In the genomic region with DNA sequence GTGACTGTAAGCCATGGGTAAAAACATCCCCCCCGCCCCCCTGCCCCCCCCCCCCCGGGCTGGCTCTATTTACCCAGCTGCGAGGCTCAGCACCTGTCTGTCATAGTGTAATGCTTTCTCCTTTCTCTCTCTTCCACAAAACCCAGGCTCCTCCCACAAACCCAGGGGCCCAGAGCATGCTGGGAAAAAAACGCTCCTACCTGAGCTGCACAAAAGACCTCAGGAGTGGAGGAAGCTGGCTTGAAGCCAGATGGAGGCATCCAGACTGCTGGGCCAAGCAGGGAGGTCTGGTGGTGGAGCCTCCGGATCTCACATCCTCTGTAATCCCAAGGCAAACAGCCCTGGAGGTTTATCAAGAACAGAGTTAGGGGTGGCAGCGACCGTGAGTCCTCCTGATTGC, we compare ENCODE assay signal across 26 mouse cellular contexts.
DNase-seq lines count a peak whose midpoint lies in the region; ATAC-seq and TF ChIP-seq lines count a peak whose summit lies in the region.
"Had no signal": no experiment of that assay in that cellular context is flagged by ENCODE, and none has a peak within 500 bp of the region (broad histone marks: within the 10 kb centered on the region; RNA-seq: fewer than 3 reads in every experiment).

No protein-coding gene starts in this region.

- H3K4me3 ChIP-seq in lung, embryonic 14.5 days (ENCODE audit: low read depth, low read length) = no peak overlapping the region
- no peak overlapping the region for H3K4me3 ChIP-seq in embryonic facial prominence, embryonic 10.5 days
- no peak overlapping the region for H3K4me3 ChIP-seq in intestine, postnatal 0 days (ENCODE audit: low read depth, low read length)
- H3K4me3 ChIP-seq: erythroblast, embryonic 14.5 days; forebrain, embryonic 13.5 days; heart, embryonic 15.5 days; hindbrain, embryonic 15.5 days; left cerebral cortex, adult 2 months; liver, embryonic 12.5 days had no signal

- no peaks in the 10 kb centered on the region for H3K27me3 ChIP-seq in lung, embryonic 14.5 days (ENCODE audit: insufficient read depth, low read length)
- peaks cover 4% of the 10 kb centered on the region; the same call in 1 of the 2 replicates for H3K27me3 ChIP-seq in embryonic facial prominence, embryonic 10.5 days (replicated peaks; ENCODE audit: low read depth, poor library complexity, severe bottlenecking)
- no peaks in the 10 kb centered on the region for H3K27me3 ChIP-seq in intestine, postnatal 0 days (replicated peaks; ENCODE audit: control insufficient read depth, insufficient read depth, low read length)
- H3K27me3 ChIP-seq: forebrain, embryonic 13.5 days; heart, embryonic 15.5 days; hindbrain, embryonic 15.5 days; liver, embryonic 12.5 days had no signal

- no peak overlapping the region for H3K4me2 ChIP-seq in lung, embryonic 14.5 days
- H3K4me2 ChIP-seq in intestine, postnatal 0 days (replicated peaks; ENCODE audit: low read depth) = peak overlapping the region; percentile 13; the same call in 1 of the 2 replicates
- H3K4me2 ChIP-seq: forebrain, embryonic 13.5 days; heart, embryonic 15.5 days; hindbrain, embryonic 15.5 days; liver, embryonic 12.5 days had no signal

- H3K9me3 ChIP-seq in lung, embryonic 14.5 days (ENCODE audit: low read depth, low read length) = no peaks in the 10 kb centered on the region
- H3K9me3 ChIP-seq in embryonic facial prominence, embryonic 10.5 days = no peaks in the 10 kb centered on the region
- no peaks in the 10 kb centered on the region for H3K9me3 ChIP-seq in intestine, postnatal 0 days (ENCODE audit: control insufficient read depth)
- H3K9me3 ChIP-seq: forebrain, embryonic 13.5 days; heart, embryonic 15.5 days; hindbrain, embryonic 15.5 days; liver, embryonic 12.5 days had no signal

- H3K27ac ChIP-seq in lung, embryonic 14.5 days (ENCODE audit: low read depth) = no peak overlapping the region
- 0 out of 2 replicates have a peak overlapping the region, but pooled peaks have one; percentile 37 for H3K27ac ChIP-seq in embryonic facial prominence, embryonic 10.5 days (replicated peaks)
- no peak overlapping the region for H3K27ac ChIP-seq in intestine, postnatal 0 days (ENCODE audit: low read depth, low read length)
- H3K27ac ChIP-seq: forebrain, embryonic 13.5 days; heart, embryonic 15.5 days; hindbrain, embryonic 15.5 days; left cerebral cortex, adult 2 months; liver, embryonic 12.5 days had no signal

- no peak for TF ChIP-seq CTCF in lung, embryonic 14.5 days (IDR thresholded peaks at IDR 0.05; ENCODE audit: low read depth)
- no peak for TF ChIP-seq CTCF in intestine, postnatal 0 days (IDR thresholded peaks at IDR 0.05; ENCODE audit: low read depth)

- no peaks in the 10 kb centered on the region for H3K36me3 ChIP-seq in lung, embryonic 14.5 days (ENCODE audit: insufficient read depth)
- no peaks in the 10 kb centered on the region for H3K36me3 ChIP-seq in embryonic facial prominence, embryonic 10.5 days (replicated peaks)
- no peaks in the 10 kb centered on the region for H3K36me3 ChIP-seq in intestine, postnatal 0 days (ENCODE audit: control insufficient read depth, insufficient read depth)
- H3K36me3 ChIP-seq: heart, embryonic 15.5 days; hindbrain, embryonic 15.5 days; liver, embryonic 12.5 days had no signal

- 34% methylated on average over 7 of the region's 7 CpGs for WGBS in lung, embryonic 14.5 days
- WGBS in embryonic facial prominence, embryonic 10.5 days = 63% methylated on average over 7 of the region's 7 CpGs
- WGBS in intestine, postnatal 0 days = 30% methylated on average over 7 of the region's 7 CpGs

- H3K4me1 ChIP-seq in lung, embryonic 14.5 days (ENCODE audit: insufficient read depth) = peaks cover 5% of the 10 kb centered on the region
- H3K4me1 ChIP-seq in embryonic facial prominence, embryonic 10.5 days = peaks cover 24% of the 10 kb centered on the region
- no peaks in the 10 kb centered on the region for H3K4me1 ChIP-seq in intestine, postnatal 0 days (replicated peaks; ENCODE audit: control insufficient read depth, insufficient read depth, low read length)
- H3K4me1 ChIP-seq: forebrain, embryonic 13.5 days; heart, embryonic 15.5 days; hindbrain, embryonic 15.5 days had no signal

- H3K9ac ChIP-seq in lung, embryonic 14.5 days = no peak overlapping the region
- no peak overlapping the region for H3K9ac ChIP-seq in intestine, postnatal 0 days (ENCODE audit: low read depth, low read length)
- H3K9ac ChIP-seq: forebrain, embryonic 13.5 days; heart, embryonic 15.5 days; hindbrain, embryonic 15.5 days; liver, embryonic 12.5 days had no signal

- peak; percentile 68 for DNase-seq in lung, embryonic 14.5 days
- DNase-seq in lung, postnatal 4 days = no peak
- DNase-seq in ES-CJ7 (ENCODE audit: low read depth, low spot score) (peak; percentile 35), MN1 (ENCODE audit: low spot score) (no peak)
- no peak for DNase-seq in embryonic facial prominence, embryonic 10.5 days (ENCODE audit: low spot score)
- DNase-seq in ovary, postnatal 36 days (ENCODE audit: low spot score) = no peak
- DNase-seq: adrenal gland, postnatal 14 days; cerebellum, adult 11-12 months; cerebellum, postnatal 25 days; gastrocnemius, postnatal 14 days; heart, adult 18-20 months; heart, postnatal 4 days; kidney, adult 8-10 months; kidney, postnatal 25 days; lung, adult 2 months; right cerebral cortex, adult 18-20 months; thymus, adult 2 months had no signal

- peak; percentile 43; the same call in 1 of the 2 replicates for ATAC-seq in lung, embryonic 14.5 days (ENCODE audit: insufficient read depth)
- ATAC-seq in intestine, postnatal 0 days = peak; percentile 69
- no peak for ATAC-seq in megakaryocyte-erythroid progenitor cell, adult 5-6 weeks (replicated peaks; ENCODE audit: low FRiP score, low TSS enrichment, poor library complexity, severe bottlenecking)
- ATAC-seq: activated CD4-positive, CD25-positive, alpha-beta regulatory T cell, adult 4 months; forebrain, embryonic 13.5 days; liver, embryonic 12.5 days had no signal

Comparison
In these comparisons a context has a peak if more than half of its experiments do, and no peak if none do; other contexts are left out.
1. DNase-seq: peak in lung, embryonic 14.5 days (single experiment) and ES-CJ7 (single experiment); none in lung, postnatal 4 days (0 of 2), embryonic facial prominence, embryonic 10.5 days (single experiment), ovary, postnatal 36 days (single experiment) and MN1 (single experiment).